Mouse (Mus musculus) testis, adult 2 months (tissue): ENCODE measurements around the gene Pklr.

ENCODE experiments used
- CTCF ChIP-seq: fragments of 200-500 bp; IDR thresholded peaks from 2 replicates; pipeline ENCODE4 v1.5.1; 2012; ENCODE audit warnings: low read depth, mild to moderate bottlenecking, inconsistent platforms, low read length, moderate library complexity; ENCODE audit not compliant: control insufficient read depth, insufficient read depth, insufficient replicate concordance
- POLR2A ChIP-seq: fragments of 200-500 bp; IDR thresholded peaks from 2 replicates; pipeline ENCODE4 v1.6.1; 2012; ENCODE audit warnings: low read depth, mild to moderate bottlenecking, inconsistent platforms, low read length, moderate library complexity; ENCODE audit not compliant: control insufficient read depth

DNA sequence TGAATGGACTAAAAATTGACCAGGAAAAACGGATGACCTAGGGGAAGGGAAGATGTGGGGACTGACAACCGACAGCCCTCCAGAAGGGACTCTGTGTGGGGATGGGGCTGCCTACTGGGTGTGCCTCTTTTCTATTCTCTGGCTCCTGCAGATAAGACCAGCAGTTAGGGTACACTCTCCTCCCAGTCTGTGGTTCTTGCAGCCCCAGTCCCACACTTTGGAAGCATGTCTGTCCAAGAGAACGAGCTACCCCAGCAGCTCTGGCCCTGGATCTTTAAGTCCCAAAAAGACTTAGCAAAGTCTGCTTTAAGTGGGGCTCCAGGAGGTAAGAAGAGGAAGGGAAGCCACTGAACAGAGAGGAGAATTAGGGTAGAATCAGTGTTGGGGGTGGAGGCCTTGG is at the start of gene Pklr:
- TF ChIP-seq POLR2A (no peak), CTCF (no peak)
